Mouse (Mus musculus) midbrain, postnatal 0 days (tissue): Measurements from ENCODE around the gene Large1. TPM values are rescaled to one million over a fixed set of nuclear protein-coding genes. Genes with fewer than 3 reads are reported as not detected.
A peak's percentile ranks its signal among the peaks of the same experiment; 100 is the strongest.

Experiments used
- ATAC-seq: fragments of 200-750 bp; cut with Nextera tagmentation; 2 replicates; pipeline ENCODE4 v1.8.0; 2017; ENCODE audit warnings: moderate number of reproducible peaks, mild to moderate bottlenecking, moderate TSS enrichment, moderate library complexity; ENCODE audit not compliant: low FRiP score
- DNase-seq: peaks from one replicate; pipeline ENCODE4 v3.0.0-alpha.2; 2015; ENCODE audit warnings: low spot score
- H3K27ac ChIP-seq: fragments of 300-500 bp; sonication (generic); 2 replicates; pipeline ENCODE4 v1.5.1; 2014; ENCODE audit warnings: low read depth, mild to moderate bottlenecking, low read length, mixed read lengths
- H3K27me3 ChIP-seq: fragments of 300-500 bp; sonication (generic); 2 replicates; pipeline ENCODE4 v1.6.1; 2014; ENCODE audit warnings: low read length, control low read depth, mixed read lengths; ENCODE audit not compliant: insufficient read depth
- H3K36me3 ChIP-seq: fragments of 300-500 bp; sonication (generic); 2 replicates; pipeline ENCODE4 v1.6.1; 2014; ENCODE audit warnings: low read length, control low read depth, mixed read lengths; ENCODE audit not compliant: insufficient read depth
- H3K4me1 ChIP-seq: fragments of 300-500 bp; sonication (generic); 2 replicates; pipeline ENCODE4 v1.6.1; 2014; ENCODE audit warnings: mild to moderate bottlenecking, control low read depth, antibody characterized with exemption, low read length, mixed read lengths; ENCODE audit not compliant: insufficient read depth
- H3K4me2 ChIP-seq: fragments of 300-500 bp; sonication (generic); 2 replicates; pipeline ENCODE4 v1.6.1; 2014; ENCODE audit warnings: low read depth, mild to moderate bottlenecking, low read length, mixed read lengths; ENCODE audit not compliant: poor library complexity, severe bottlenecking
- H3K4me3 ChIP-seq: fragments of 300-500 bp; sonication (generic); 2 replicates; pipeline ENCODE4 v1.5.1; 2014; ENCODE audit warnings: low read depth, mild to moderate bottlenecking, low read length, moderate library complexity
- H3K9ac ChIP-seq: fragments of 300-500 bp; sonication (generic); replicated peaks from 2 replicates; pipeline ENCODE4 v1.6.1; 2014; ENCODE audit warnings: mild to moderate bottlenecking, low read length, moderate library complexity, mixed read lengths; ENCODE audit not compliant: poor library complexity, severe bottlenecking
- H3K9me3 ChIP-seq: fragments of 300-500 bp; sonication (generic); 2 replicates; pipeline ENCODE4 v1.6.1; 2016; ENCODE audit warnings: low read length, control low read depth
- CTCF ChIP-seq: IDR thresholded peaks from 2 replicates; pipeline ENCODE4 v1.5.1; 2016; ENCODE audit warnings: antibody characterized with exemption, mild to moderate bottlenecking
- WGBS: fragments of 180-500 bp; shearing (Covaris S2); extraction: QIAGEN DNeasy Blood & Tissue Kit; methylation state at CpG from one replicate; pipeline ENCODE4 v1.1.7; 2014; 5-methylcytosine and 5-hydroxymethylcytosine counted together
- polyA plus RNA-seq: library from polyadenylated mRNA; unstranded; fragments of >200 nt; fragmentation: Nextera tagmentation; extraction: Ambion mirVana; gene quantifications from 2 replicates; pipeline ENCODE4 v1.2.1, GENCODE M21; 2015
- total RNA-seq: library from RNA; depleted of rRNA; stranded (reverse); fragments of >200 nt; gene quantifications from 2 replicates; pipeline ENCODE4 v1.2.3, GENCODE M21; 2014

Large1 gene
- total and polyA plus RNA-seq, 2 experiments from 2014 or later = 15.2 to 102 TPM

- no peak for DNase-seq
- no peak overlapping the region for H3K27ac ChIP-seq
- ATAC-seq = no peak
These were observed 127.7 kb downstream of the Large1 start for GRCm38 (mm10) chr8:73225654-73226053.

GRCm38 (mm10) chr8:73219178-73219811 lies 134.0 kb downstream of the Large1 start:
- Histone ChIP-seq H3K27ac (no peak overlapping the region), H3K9ac (no peak overlapping the region), H3K4me1 (no peaks in the 10 kb centered on the region), H3K36me3 (no peaks in the 10 kb centered on the region), H3K4me3 (no peak overlapping the region), H3K4me2 (no peak overlapping the region), H3K9me3 (no peaks in the 10 kb centered on the region), H3K27me3 (no peaks in the 10 kb centered on the region)
- 31% methylated on average over 6 of the region's 6 CpGs for WGBS
- ATAC-seq (peak; percentile 55; the same call in 1 of the 2 replicates), DNase-seq (no peak)
- TF ChIP-seq CTCF = no peak

More at GRCm38 (mm10) chr8:73225654-73226053, 127.7 kb downstream of the Large1 start:
- Histone ChIP-seq H3K36me3 (no peaks in the 10 kb centered on the region), H3K27me3 (no peaks in the 10 kb centered on the region), H3K9ac (no peak overlapping the region), H3K4me1 (no peaks in the 10 kb centered on the region), H3K9me3 (no peaks in the 10 kb centered on the region), H3K4me2 (no peak overlapping the region), H3K4me3 (no peak overlapping the region)
- 50% methylated on average over 2 of the region's 2 CpGs for WGBS
- no peak for TF ChIP-seq CTCF

GRCm38 (mm10) chr8:73206831-73207230 lies 146.5 kb downstream of the Large1 start:
- Histone ChIP-seq H3K4me1 (no peaks in the 10 kb centered on the region), H3K4me3 (no peak overlapping the region), H3K27me3 (no peaks in the 10 kb centered on the region), H3K4me2 (no peak overlapping the region), H3K9me3 (no peaks in the 10 kb centered on the region), H3K27ac (no peak overlapping the region), H3K36me3 (no peaks in the 10 kb centered on the region), H3K9ac (no peak overlapping the region)
- DNase-seq (no peak), ATAC-seq (no peak)
- no peak for TF ChIP-seq CTCF

- no peak overlapping the region for H3K4me3 ChIP-seq
- no peak for DNase-seq
- H3K9ac ChIP-seq = no peak overlapping the region
- H3K27ac ChIP-seq = no peak overlapping the region
- no peaks in the 10 kb centered on the region for H3K9me3 ChIP-seq
- 90% methylated on average over 2 of the region's 2 CpGs for WGBS
- no peak for ATAC-seq
- H3K4me1 ChIP-seq = no peaks in the 10 kb centered on the region
- no peaks in the 10 kb centered on the region for H3K27me3 ChIP-seq
- peak; percentile 17 for TF ChIP-seq CTCF
- H3K36me3 ChIP-seq = no peaks in the 10 kb centered on the region
- H3K4me2 ChIP-seq = no peak overlapping the region
These were observed 151.5 kb downstream of the Large1 start for GRCm38 (mm10) chr8:73201854-73202253.

- TF ChIP-seq CTCF = no peak
- no peak overlapping the region for H3K4me2 ChIP-seq
- no peaks in the 10 kb centered on the region for H3K36me3 ChIP-seq
- H3K4me1 ChIP-seq = no peaks in the 10 kb centered on the region
- DNase-seq = no peak
- ATAC-seq = no peak
- no peaks in the 10 kb centered on the region for H3K9me3 ChIP-seq
- 94% methylated on average over 1 of the region's 1 CpGs for WGBS
- H3K27ac ChIP-seq = no peak overlapping the region
- H3K4me3 ChIP-seq = no peak overlapping the region
- no peaks in the 10 kb centered on the region for H3K27me3 ChIP-seq
- no peak overlapping the region for H3K9ac ChIP-seq
These were observed 155.6 kb downstream of the Large1 start for GRCm38 (mm10) chr8:73197714-73198113.

GRCm38 (mm10) chr8:73188684-73189083 lies 164.7 kb downstream of the Large1 start:
- no peaks in the 10 kb centered on the region for H3K27me3 ChIP-seq
- H3K4me2 ChIP-seq = no peak overlapping the region
- no peaks in the 10 kb centered on the region for H3K4me1 ChIP-seq
- no peak for ATAC-seq
- DNase-seq = no peak
- no peaks in the 10 kb centered on the region for H3K36me3 ChIP-seq
- 97% methylated on average over 1 of the region's 1 CpGs for WGBS
- no peak for TF ChIP-seq CTCF
- no peak overlapping the region for H3K4me3 ChIP-seq
- no peaks in the 10 kb centered on the region for H3K9me3 ChIP-seq
- H3K9ac ChIP-seq = no peak overlapping the region
- no peak overlapping the region for H3K27ac ChIP-seq
